Mouse (Mus musculus) G1E (cell line): ENCODE data around the gene Gpr107. TPM values are rescaled to one million over a fixed set of nuclear protein-coding genes. Genes with fewer than 3 reads are reported as not detected.

Experiments used
- ATAC-seq: 2 replicates; pipeline ENCODE4 v1.8.0; 2016; ENCODE audit warnings: mild to moderate bottlenecking; ENCODE audit not compliant: insufficient number of reproducible peaks, poor library complexity, low FRiP score, severe bottlenecking; ENCODE audit errors: extremely low read depth
- DNase-seq: peaks from one replicate; pipeline ENCODE4 v3.0.0; 2012; ENCODE audit warnings: low spot score
- H3K27me3 ChIP-seq: 2 replicates; pipeline ENCODE4 v1.6.1; 2012; ENCODE audit warnings: mild to moderate bottlenecking, low read length, inconsistent platforms; ENCODE audit not compliant: insufficient read depth
- H3K36me3 ChIP-seq: replicated peaks from 2 replicates; pipeline ENCODE3; 2012; ENCODE audit warnings: mild to moderate bottlenecking, inconsistent platforms
- H3K4me1 ChIP-seq: 2 replicates; pipeline ENCODE4 v1.6.1; 2012; ENCODE audit warnings: low read depth, low read length, inconsistent platforms, mixed read lengths; ENCODE audit not compliant: insufficient read depth
- H3K4me3 ChIP-seq: 2 replicates; pipeline ENCODE4 v1.5.1; 2012; ENCODE audit warnings: low read depth, mild to moderate bottlenecking, inconsistent platforms, low read length, moderate library complexity, mixed read lengths
- H3K9me3 ChIP-seq: replicated peaks from 2 replicates; pipeline ENCODE4 v1.6.1; 2012; ENCODE audit warnings: inconsistent platforms
- CTCF ChIP-seq: IDR thresholded peaks from 2 replicates; pipeline ENCODE4 v1.5.1; 2012; ENCODE audit warnings: low read depth, low read length, inconsistent platforms, mixed read lengths
- GATA1 ChIP-seq: IDR thresholded peaks from 2 replicates; pipeline ENCODE4 v1.6.1; 2012; ENCODE audit warnings: borderline replicate concordance, low read length, inconsistent platforms, mixed read lengths
- GATA2 ChIP-seq: IDR thresholded peaks from 2 replicates; pipeline ENCODE4 v1.6.1; 2012; ENCODE audit warnings: low read depth, low read length, inconsistent platforms, borderline replicate concordance
- POLR2AphosphoS5 ChIP-seq: IDR thresholded peaks from 2 replicates; pipeline ENCODE4 v1.6.1; 2012; ENCODE audit warnings: low read depth, low read length, inconsistent platforms; ENCODE audit not compliant: insufficient replicate concordance
- TAL1 ChIP-seq: conservative IDR thresholded peaks from 2 replicates; pipeline ENCODE4 v1.6.1; 2012; ENCODE audit warnings: low read depth, low read length, inconsistent platforms, mixed read lengths
- polyA plus RNA-seq: library from polyadenylated mRNA; stranded (reverse); fragments of >175 nt; gene quantifications from 2 replicates; pipeline ENCODE4 v1.2.3, GENCODE M21; 2012
- total RNA-seq, 2 experiments: library from RNA; stranded (forward) in 1 of 2; stranded (reverse) in 1 of 2; fragments of 200-1000 nt in 1 of 2; fragments of >200 nt in 1 of 2; fragmentation: Nextera tagmentation in 1 of 2; gene quantifications; 2 replicates each; pipeline ENCODE4 v1.2.3; 2014 to 2017

Gene Gpr107
- total and polyA plus RNA-seq, 3 experiments: 6.7 to 74.9 (median 37.2) TPM

- H3K27me3 ChIP-seq: no peaks in the 10 kb centered on the region
- peaks cover 36% of the 10 kb centered on the region for H3K36me3 ChIP-seq
- peaks cover 67% of the 10 kb centered on the region for H3K4me1 ChIP-seq
- TF ChIP-seq TAL1 (no peak), CTCF (no peak), POLR2AphosphoS5 (no peak), GATA1 (no peak)
- ATAC-seq: no peak
- DNase-seq: no peak
- no peaks in the 10 kb centered on the region for H3K9me3 ChIP-seq
- H3K4me3 ChIP-seq: no peak overlapping the region
Observed at GRCm38 (mm10) chr2:31133981-31134380, 18.1 kb upstream of the Gpr107 start.

GRCm38 (mm10) chr2:31135512-31135931 lies 16.6 kb upstream of the Gpr107 start:
- Histone ChIP-seq H3K27me3 (no peaks in the 10 kb centered on the region), H3K4me3 (no peak overlapping the region), H3K9me3 (no peaks in the 10 kb centered on the region), H3K36me3 (peaks cover 33% of the 10 kb centered on the region), H3K4me1 (peaks cover 65% of the 10 kb centered on the region)
- ATAC-seq (no peak), DNase-seq (no peak)
- TF ChIP-seq POLR2AphosphoS5: no peak
- no peak for TF ChIP-seq TAL1

- ATAC-seq (no peak), DNase-seq (no peak)
- TF ChIP-seq POLR2AphosphoS5 (no peak), CTCF (no peak), GATA1 (no peak), GATA2 (no peak), TAL1 (no peak)
- H3K36me3 ChIP-seq: peaks cover 32% of the 10 kb centered on the region
- peaks cover 65% of the 10 kb centered on the region for H3K4me1 ChIP-seq
- H3K9me3 ChIP-seq: no peaks in the 10 kb centered on the region
- H3K27me3 ChIP-seq: peaks cover 4% of the 10 kb centered on the region; the same call in 1 of the 2 replicates
- no peak overlapping the region for H3K4me3 ChIP-seq
Observed at GRCm38 (mm10) chr2:31136338-31136737, 15.8 kb upstream of the Gpr107 start.

- peaks cover 64% of the 10 kb centered on the region for H3K4me1 ChIP-seq
Observed at GRCm38 (mm10) chr2:31137018-31137590, 15.0 kb upstream of the Gpr107 start.

GRCm38 (mm10) chr2:31139174-31139632 lies 12.9 kb upstream of the Gpr107 start:
- no peak for DNase-seq
- Histone ChIP-seq H3K36me3 (peaks cover 30% of the 10 kb centered on the region), H3K4me1 (peaks cover 75% of the 10 kb centered on the region), H3K9me3 (no peaks in the 10 kb centered on the region), H3K4me3 (no peak overlapping the region), H3K27me3 (peaks cover 4% of the 10 kb centered on the region; the same call in 1 of the 2 replicates)
- ATAC-seq: no peak
- TF ChIP-seq GATA1 (no peak), GATA2 (no peak), POLR2AphosphoS5 (no peak), TAL1 (no peak), CTCF (no peak)

More at GRCm38 (mm10) chr2:31137018-31137590, 15.0 kb upstream of the Gpr107 start:
- no peak overlapping the region for H3K4me3 ChIP-seq
- no peak for ATAC-seq
- DNase-seq: no peak
- TF ChIP-seq TAL1 (no peak), GATA1 (no peak), CTCF (no peak), POLR2AphosphoS5 (no peak), GATA2 (no peak)
- no peaks in the 10 kb centered on the region for H3K9me3 ChIP-seq
- H3K36me3 ChIP-seq: peaks cover 31% of the 10 kb centered on the region
- peaks cover 4% of the 10 kb centered on the region; the same call in 1 of the 2 replicates for H3K27me3 ChIP-seq

GRCm38 (mm10) chr2:31139991-31140771 lies 11.9 kb upstream of the Gpr107 start:
- Histone ChIP-seq H3K27me3 (peaks cover 4% of the 10 kb centered on the region; the same call in 1 of the 2 replicates), H3K4me1 (peaks cover 69% of the 10 kb centered on the region), H3K36me3 (peaks cover 28% of the 10 kb centered on the region), H3K4me3 (no peak overlapping the region; the same call in 1 of the 2 replicates), H3K9me3 (no peaks in the 10 kb centered on the region)
- no peak for TF ChIP-seq GATA1
- no peak for TF ChIP-seq CTCF
- no peak for TF ChIP-seq TAL1
- TF ChIP-seq POLR2AphosphoS5: no peak
- TF ChIP-seq GATA2: no peak
- ATAC-seq (no peak), DNase-seq (no peak)
